Mouse (Mus musculus) right cerebral cortex, postnatal 25 days (tissue): ENCODE data around the gene Fubp1.

ENCODE experiments used
- DNase-seq: peaks from one replicate; pipeline ENCODE4 v3.0.0; 2022

The Fubp1 gene

DNA sequence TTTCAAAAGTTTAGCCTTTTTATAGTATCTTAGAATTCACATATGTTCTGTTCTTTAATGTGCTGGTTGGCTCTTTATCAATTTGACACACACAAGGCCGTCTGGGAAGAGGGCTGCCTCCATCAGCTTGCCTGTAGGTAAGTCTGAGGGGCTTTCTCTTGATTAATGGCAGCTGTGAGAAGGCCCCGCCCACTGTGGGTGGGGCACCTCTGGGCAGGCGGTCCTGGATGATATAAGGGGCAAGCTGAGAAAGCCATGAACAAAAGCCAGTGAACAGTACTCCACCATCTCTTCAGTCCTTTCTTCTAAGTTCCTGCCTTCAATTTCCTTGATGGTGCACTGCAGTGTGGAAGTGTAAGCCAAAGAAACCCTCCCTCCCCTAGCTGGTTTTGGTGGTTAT lies 71.9 kb downstream of the Fubp1 start:
- DNase-seq: no peak

DNA sequence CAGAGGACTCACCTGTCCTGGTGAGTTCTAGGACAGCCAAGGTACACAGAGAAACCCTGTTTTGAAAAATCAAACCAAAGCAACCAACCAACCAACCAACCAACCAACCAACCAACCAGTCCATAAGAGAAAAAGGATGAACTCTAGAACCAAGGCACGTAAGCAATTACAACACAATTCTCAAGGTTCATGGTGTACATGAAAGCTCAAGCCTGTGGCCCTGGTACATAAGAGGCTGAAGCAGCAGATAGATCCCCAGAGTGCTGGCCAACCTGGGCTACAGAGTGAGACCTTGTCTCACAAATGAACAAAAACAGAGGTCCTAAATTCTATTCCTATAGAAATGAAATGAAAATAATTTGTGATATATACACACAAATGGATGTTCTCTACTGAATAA lies 74.1 kb downstream of the Fubp1 start:
- no peak for DNase-seq

DNA sequence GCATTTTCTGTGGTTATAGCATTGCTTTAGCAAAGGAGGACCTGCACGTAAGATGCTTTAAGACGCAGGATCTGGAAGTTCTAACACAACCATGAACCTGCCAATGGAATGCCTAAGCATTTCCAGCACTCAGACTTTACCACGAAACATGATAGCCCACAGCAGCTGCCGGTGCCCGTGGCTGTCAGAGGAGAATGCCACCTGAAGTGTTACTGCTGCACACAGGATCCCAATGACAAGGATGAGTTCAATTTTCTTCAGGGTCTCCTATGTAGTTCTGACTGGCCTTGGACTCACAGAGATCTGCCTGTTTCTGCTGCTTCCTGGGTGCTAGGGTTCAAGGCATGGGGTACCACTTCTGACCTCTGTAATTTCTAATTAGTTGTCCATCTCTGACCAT lies 74.5 kb downstream of the Fubp1 start:
- no peak for DNase-seq
